Mouse (Mus musculus) neural tube, embryonic 12.5 days (tissue): ENCODE measurements around the gene Otos. TPM values are rescaled to one million over a fixed set of nuclear protein-coding genes. Genes with fewer than 3 reads are reported as not detected.

ENCODE experiments used
- ATAC-seq: fragments of 200-750 bp; cut with Nextera tagmentation; 2 replicates; pipeline ENCODE4 v1.8.0; 2017; ENCODE audit warnings: low read depth, mild to moderate bottlenecking, moderate TSS enrichment, moderate library complexity; ENCODE audit not compliant: low FRiP score
- H3K27ac ChIP-seq: fragments of 300-500 bp; sonication (generic); 2 replicates; pipeline ENCODE4 v1.5.1; 2016
- H3K27me3 ChIP-seq: fragments of 300-500 bp; sonication (generic); replicated peaks from 2 replicates; pipeline ENCODE4 v1.6.1; 2016; ENCODE audit warnings: mild to moderate bottlenecking
- H3K36me3 ChIP-seq: fragments of 300-500 bp; sonication (generic); 2 replicates; pipeline ENCODE4 v1.6.1; 2016; ENCODE audit warnings: mild to moderate bottlenecking
- H3K4me1 ChIP-seq: fragments of 300-500 bp; sonication (generic); 2 replicates; pipeline ENCODE4 v1.6.1; 2016
- H3K4me2 ChIP-seq: fragments of 300-500 bp; sonication (generic); replicated peaks from 2 replicates; pipeline ENCODE4 v1.6.1; 2016; ENCODE audit warnings: mild to moderate bottlenecking
- H3K4me3 ChIP-seq: fragments of 300-500 bp; sonication (generic); 2 replicates; pipeline ENCODE4 v1.5.1; 2016
- H3K9ac ChIP-seq: fragments of 300-500 bp; sonication (generic); 2 replicates; pipeline ENCODE4 v1.6.1; 2016; ENCODE audit warnings: mild to moderate bottlenecking
- H3K9me3 ChIP-seq: fragments of 300-500 bp; sonication (generic); 2 replicates; pipeline ENCODE4 v1.6.1; 2016; ENCODE audit warnings: mild to moderate bottlenecking
- WGBS: fragments of 180-500 bp; shearing (Covaris S2); methylation state at CpG from one replicate; pipeline ENCODE4 v1.1.7; 2016; 5-methylcytosine and 5-hydroxymethylcytosine counted together
- polyA plus RNA-seq: library from polyadenylated mRNA; unstranded; fragments of >200 nt; fragmentation: Nextera tagmentation; extraction: Ambion mirVana; gene quantifications from 2 replicates; pipeline ENCODE4 v1.2.1, GENCODE M21; 2016

Otos gene
- 0.22 TPM in 1 of 2 replicates, not detected in the other for polyA plus RNA-seq

GRCm38 (mm10) chr1:92648673-92649072 is at the start of gene Otos:
Gene Otos (minus strand): TSS chr1:92648841.
- Histone ChIP-seq H3K27ac (no peak within 1 kb of the TSS), H3K27me3 (no peaks in the 10 kb centered on the region; the same call in 1 of the 2 replicates), H3K36me3 (no peaks in the 10 kb centered on the region), H3K9me3 (no peaks in the 10 kb centered on the region), H3K4me2 (no peak within 1 kb of the TSS), H3K4me3 (no peak within 1 kb of the TSS), H3K9ac (no peak within 1 kb of the TSS), H3K4me1 (peaks cover 10% of the 10 kb centered on the region; the same call in 1 of the 2 replicates)
- peak; percentile 54 for ATAC-seq
- 28% methylated on average over 8 of the region's 8 CpGs for WGBS

GRCm38 (mm10) chr1:92696848-92697247 is 48.2 kb upstream of the Otos start:
- H3K9ac ChIP-seq = no peak overlapping the region
- no peaks in the 10 kb centered on the region for H3K27me3 ChIP-seq
- no peak overlapping the region for H3K4me2 ChIP-seq
- no peak overlapping the region for H3K4me3 ChIP-seq
- no peaks in the 10 kb centered on the region for H3K9me3 ChIP-seq
- peaks cover 10% of the 10 kb centered on the region for H3K4me1 ChIP-seq
- ATAC-seq = no peak
- no peaks in the 10 kb centered on the region for H3K36me3 ChIP-seq
- 37% methylated on average over 4 of the region's 4 CpGs for WGBS
- H3K27ac ChIP-seq = no peak overlapping the region

- H3K27me3 ChIP-seq = no peaks in the 10 kb centered on the region
- H3K9me3 ChIP-seq = no peaks in the 10 kb centered on the region
- H3K36me3 ChIP-seq = no peaks in the 10 kb centered on the region
- no peak overlapping the region for H3K27ac ChIP-seq
- no peak overlapping the region for H3K4me2 ChIP-seq
- no peak overlapping the region for H3K4me3 ChIP-seq
- H3K9ac ChIP-seq = no peak overlapping the region
- 88% methylated on average over 5 of the region's 5 CpGs for WGBS
- ATAC-seq = no peak
- peaks cover 10% of the 10 kb centered on the region for H3K4me1 ChIP-seq
Observed at GRCm38 (mm10) chr1:92695751-92696150, 47.1 kb upstream of the Otos start.

GRCm38 (mm10) chr1:92691166-92691844 is 42.7 kb upstream of the Otos start:
- H3K9me3 ChIP-seq = no peaks in the 10 kb centered on the region
- 84% methylated on average over 3 of the region's 3 CpGs for WGBS
- H3K27me3 ChIP-seq = no peaks in the 10 kb centered on the region
- no peak for ATAC-seq
- H3K9ac ChIP-seq = no peak overlapping the region
- H3K36me3 ChIP-seq = no peaks in the 10 kb centered on the region
- no peak overlapping the region for H3K4me2 ChIP-seq
- H3K4me3 ChIP-seq = no peak overlapping the region
- no peak overlapping the region for H3K27ac ChIP-seq
- no peaks in the 10 kb centered on the region for H3K4me1 ChIP-seq

- Histone ChIP-seq H3K27me3 (no peaks in the 10 kb centered on the region), H3K9ac (no peak overlapping the region), H3K4me3 (no peak overlapping the region), H3K4me2 (no peak overlapping the region), H3K36me3 (no peaks in the 10 kb centered on the region), H3K9me3 (no peaks in the 10 kb centered on the region), H3K27ac (no peak overlapping the region), H3K4me1 (no peaks in the 10 kb centered on the region)
- no peak for ATAC-seq
- 60% methylated on average over 8 of the region's 8 CpGs for WGBS
Observed at GRCm38 (mm10) chr1:92686994-92687393, 38.4 kb upstream of the Otos start.

- 93% methylated on average over 8 of the region's 8 CpGs for WGBS
- Histone ChIP-seq H3K27ac (no peak overlapping the region), H3K27me3 (no peaks in the 10 kb centered on the region), H3K4me1 (peaks cover 15% of the 10 kb centered on the region; the same call in 1 of the 2 replicates), H3K36me3 (no peaks in the 10 kb centered on the region), H3K4me2 (no peak overlapping the region), H3K4me3 (no peak overlapping the region), H3K9ac (no peak overlapping the region), H3K9me3 (no peaks in the 10 kb centered on the region)
- no peak for ATAC-seq
Observed at GRCm38 (mm10) chr1:92683151-92683550, 34.5 kb upstream of the Otos start.

GRCm38 (mm10) chr1:92680668-92681603 is 32.3 kb upstream of the Otos start:
- ATAC-seq = peak; percentile 87
- Histone ChIP-seq H3K4me2 (peak overlapping the region; percentile 37), H3K4me3 (no peak overlapping the region), H3K27me3 (0 out of 2 replicates have a peak, but pooled peaks cover 3% of the 10 kb centered on the region), H3K9ac (no peak overlapping the region), H3K9me3 (no peaks in the 10 kb centered on the region), H3K27ac (no peak overlapping the region), H3K4me1 (peaks cover 15% of the 10 kb centered on the region; the same call in 1 of the 2 replicates), H3K36me3 (no peaks in the 10 kb centered on the region)
- WGBS = 13% methylated on average over 16 of the region's 16 CpGs

- Histone ChIP-seq H3K4me2 (no peak overlapping the region), H3K36me3 (no peaks in the 10 kb centered on the region), H3K27ac (no peak overlapping the region), H3K9ac (no peak overlapping the region), H3K9me3 (no peaks in the 10 kb centered on the region), H3K4me3 (no peak overlapping the region), H3K4me1 (peaks cover 15% of the 10 kb centered on the region; the same call in 1 of the 2 replicates), H3K27me3 (0 out of 2 replicates have a peak, but pooled peaks cover 7% of the 10 kb centered on the region)
- WGBS = 92% methylated on average over 5 of the region's 5 CpGs
- no peak for ATAC-seq
Observed at GRCm38 (mm10) chr1:92678757-92679156, 30.1 kb upstream of the Otos start.

GRCm38 (mm10) chr1:92676676-92676975 is 28.0 kb upstream of the Otos start:
- WGBS = 86% methylated on average over 3 of the region's 3 CpGs
- H3K9ac ChIP-seq = no peak overlapping the region
- H3K27ac ChIP-seq = no peak overlapping the region
- ATAC-seq = no peak
- peaks cover 15% of the 10 kb centered on the region; the same call in 1 of the 2 replicates for H3K4me1 ChIP-seq
- no peaks in the 10 kb centered on the region for H3K9me3 ChIP-seq
- peaks cover 7% of the 10 kb centered on the region; the same call in 1 of the 2 replicates for H3K27me3 ChIP-seq
- H3K4me2 ChIP-seq = no peak overlapping the region
- H3K4me3 ChIP-seq = no peak overlapping the region
- no peaks in the 10 kb centered on the region for H3K36me3 ChIP-seq

- H3K9ac ChIP-seq = no peak overlapping the region
- no peak overlapping the region for H3K27ac ChIP-seq
- no peak for ATAC-seq
- peaks cover 7% of the 10 kb centered on the region; the same call in 1 of the 2 replicates for H3K27me3 ChIP-seq
- H3K36me3 ChIP-seq = no peaks in the 10 kb centered on the region
- H3K4me3 ChIP-seq = no peak overlapping the region
- 84% methylated on average over 10 of the region's 10 CpGs for WGBS
- H3K4me1 ChIP-seq = peaks cover 14% of the 10 kb centered on the region; the same call in 1 of the 2 replicates
- H3K9me3 ChIP-seq = no peaks in the 10 kb centered on the region
- no peak overlapping the region for H3K4me2 ChIP-seq
Observed at GRCm38 (mm10) chr1:92675932-92676675, 27.5 kb upstream of the Otos start.

GRCm38 (mm10) chr1:92673258-92673782 is 24.7 kb upstream of the Otos start:
- no peak overlapping the region for H3K9ac ChIP-seq
- peaks cover 7% of the 10 kb centered on the region; the same call in 1 of the 2 replicates for H3K27me3 ChIP-seq
- no peak for ATAC-seq
- H3K9me3 ChIP-seq = peaks cover 6% of the 10 kb centered on the region; the same call in 1 of the 2 replicates
- H3K4me2 ChIP-seq = no peak overlapping the region
- H3K4me3 ChIP-seq = no peak overlapping the region
- H3K36me3 ChIP-seq = no peaks in the 10 kb centered on the region
- 86% methylated on average over 5 of the region's 5 CpGs for WGBS
- H3K4me1 ChIP-seq = no peaks in the 10 kb centered on the region
- H3K27ac ChIP-seq = no peak overlapping the region
